Mouse (Mus musculus): Measurements from ENCODE around the gene H2-Ke6. TPM values are rescaled to one million over a fixed set of nuclear protein-coding genes. Genes with fewer than 3 reads are reported as not detected.

H2-Ke6 gene
- 10 to 100 TPM; 29.3 to 35.2 TPM for polyA plus RNA-seq (2017; shearing (Covaris generic))

GRCm38 (mm10) chr17:34027656-34028223, at the start of gene H2-Ke6:
Gene H2-Ke6 (minus strand): TSS chr17:34028060.
- ATAC-seq, result peak; percentile 41

- ATAC-seq, result peak; percentile 29
Measured at GRCm38 (mm10) chr17:34077549-34077948, 49.7 kb upstream of the H2-Ke6 start.

GRCm38 (mm10) chr17:34075271-34075670, 47.4 kb upstream of the H2-Ke6 start:
- ATAC-seq, result no peak

GRCm38 (mm10) chr17:34072091-34072490, 44.2 kb upstream of the H2-Ke6 start:
- ATAC-seq, result no peak

- no peak for ATAC-seq
Measured at GRCm38 (mm10) chr17:34068864-34069263, 41.0 kb upstream of the H2-Ke6 start.

- ATAC-seq, result no peak
Measured at GRCm38 (mm10) chr17:34057224-34057623, 29.4 kb upstream of the H2-Ke6 start.

GRCm38 (mm10) chr17:34047404-34048050, 19.7 kb upstream of the H2-Ke6 start:
- ATAC-seq, result no peak

GRCm38 (mm10) chr17:34045941-34046340, 18.1 kb upstream of the H2-Ke6 start:
- ATAC-seq, result no peak

GRCm38 (mm10) chr17:34039562-34040450, 11.9 kb upstream of the H2-Ke6 start:
- ATAC-seq, result no peak

GRCm38 (mm10) chr17:34038878-34039561, 11.2 kb upstream of the H2-Ke6 start, which contains the start of gene Col11a2:
Gene Col11a2 (plus strand): TSS chr17:34039437.
- ATAC-seq, result no peak

- no peak for ATAC-seq
Measured at GRCm38 (mm10) chr17:34038440-34038839, 10.6 kb upstream of the H2-Ke6 start.

- ATAC-seq, result no peak
Measured at GRCm38 (mm10) chr17:34037241-34037640, 9.4 kb upstream of the H2-Ke6 start.

GRCm38 (mm10) chr17:34036647-34037046, 8.8 kb upstream of the H2-Ke6 start:
- no peak for ATAC-seq

- ATAC-seq, result no peak
Measured at GRCm38 (mm10) chr17:34035517-34035916, 7.7 kb upstream of the H2-Ke6 start.

- peak; percentile 24 for ATAC-seq
Measured at GRCm38 (mm10) chr17:34034064-34034463, 6.2 kb upstream of the H2-Ke6 start.

GRCm38 (mm10) chr17:34033441-34033840, 5.6 kb upstream of the H2-Ke6 start:
- no peak for ATAC-seq

GRCm38 (mm10) chr17:34032806-34033205, 4.9 kb upstream of the H2-Ke6 start:
- ATAC-seq, result no peak

GRCm38 (mm10) chr17:34032174-34032632, 4.3 kb upstream of the H2-Ke6 start:
- no peak for ATAC-seq

- peak; percentile 42 for ATAC-seq
Measured at GRCm38 (mm10) chr17:34031465-34032173, 3.8 kb upstream of the H2-Ke6 start, which contains the start of the genes Slc39a7 and Rxrb. Gene Slc39a7 (minus strand): TSS chr17:34031682. Gene Rxrb (plus strand): TSS chr17:34031812.

GRCm38 (mm10) chr17:34030861-34031326, 3.0 kb upstream of the H2-Ke6 start:
- no peak for ATAC-seq

GRCm38 (mm10) chr17:34029890-34030595, 2.2 kb upstream of the H2-Ke6 start:
- no peak for ATAC-seq
